Mouse (Mus musculus) ES-E14 (cell line): ENCODE results near the gene Npy4r. TPM values are rescaled to one million over a fixed set of nuclear protein-coding genes. Genes with fewer than 3 reads are reported as not detected.

Experiments used
- DNase-seq: peaks from one replicate; pipeline ENCODE4 v3.0.0-alpha.2; 2013; ENCODE audit warnings: low read depth, low spot score
- H3K27ac ChIP-seq: 2 replicates; pipeline ENCODE4 v1.5.1; 2012; ENCODE audit warnings: low read depth, mild to moderate bottlenecking, low read length, moderate library complexity, mixed read lengths; ENCODE audit not compliant: poor library complexity, insufficient read depth, severe bottlenecking
- H3K36me3 ChIP-seq: 2 replicates; pipeline ENCODE4 v1.6.1; 2012; ENCODE audit warnings: mild to moderate bottlenecking, low read length, moderate library complexity, mixed read lengths; ENCODE audit not compliant: control insufficient read depth, poor library complexity, insufficient read depth, severe bottlenecking
- H3K4me1 ChIP-seq, 2 experiments: fragments of 150-350 bp in 1 of 2; sonication (generic) in 1 of 2; 2 replicates each; pipeline ENCODE4 v1.6.1; 2012; ENCODE audit warnings: low read length in 2 of 2, mild to moderate bottlenecking in 1 of 2, mixed read lengths in 1 of 2; ENCODE audit not compliant: control insufficient read depth in 2 of 2, insufficient read depth in 2 of 2, poor library complexity in 1 of 2
- H3K4me3 ChIP-seq, 2 experiments: fragments of 150-350 bp in 1 of 2; sonication (generic) in 1 of 2; 2 replicates each; pipeline ENCODE4 v1.5.1; 2012; ENCODE audit warnings: low read length in 2 of 2, low read depth in 1 of 2, mild to moderate bottlenecking in 1 of 2, mixed read lengths in 1 of 2; ENCODE audit not compliant: insufficient read depth in 1 of 2, poor library complexity in 1 of 2, severe bottlenecking in 1 of 2
- H3K9ac ChIP-seq: 2 replicates; pipeline ENCODE4 v1.6.1; 2012; ENCODE audit warnings: low read depth, mild to moderate bottlenecking, low read length, mixed read lengths; ENCODE audit not compliant: poor library complexity, insufficient read depth, severe bottlenecking
- H3K9me3 ChIP-seq: fragments of 150-350 bp; sonication (generic); 2 replicates; pipeline ENCODE4 v1.6.1; 2012; ENCODE audit warnings: low read depth, mild to moderate bottlenecking, low read length; ENCODE audit not compliant: control insufficient read depth, insufficient read depth
- CHD2 ChIP-seq: IDR thresholded peaks from 2 replicates; pipeline ENCODE4 v1.6.1; 2014; ENCODE audit warnings: mild to moderate bottlenecking, low read depth, low read length, inconsistent platforms
- HCFC1 ChIP-seq: IDR thresholded peaks from 2 replicates; pipeline ENCODE4 v1.6.1; 2012; ENCODE audit warnings: low read length, inconsistent platforms, borderline replicate concordance; ENCODE audit not compliant: insufficient read depth
- MAFK ChIP-seq: IDR thresholded peaks from 2 replicates; pipeline ENCODE4 v1.6.1; 2014; ENCODE audit warnings: mild to moderate bottlenecking, low read depth, low read length, inconsistent platforms; ENCODE audit not compliant: insufficient read depth
- ZC3H11A ChIP-seq: IDR thresholded peaks from 2 replicates; pipeline ENCODE4 v1.6.1; 2012; ENCODE audit warnings: low read depth, mild to moderate bottlenecking, inconsistent platforms, low read length, borderline replicate concordance
- ZNF384 ChIP-seq: IDR thresholded peaks from 2 replicates; pipeline ENCODE4 v1.6.1; 2012; ENCODE audit warnings: low read depth, low read length, inconsistent platforms
- in situ Hi-C, 2 experiments: fragments of 600-800 bp; cut with MboI; formaldehyde crosslinking; loops; one replicate each; pipeline ENCODE4 v1.15.1; 2025; ENCODE audit warnings: low sequenced_read_pairs in 2 of 2, inconsistent platforms in 1 of 2; ENCODE audit not compliant: unreplicated experiment in 2 of 2
- total RNA-seq: library from RNA; depleted of rRNA; stranded (reverse); fragments of 300-350 nt; gene quantifications from 2 replicates; pipeline ENCODE4 v1.2.3, GENCODE M21; 2012

Npy4r gene
- total RNA-seq, 1 experiment = 0.45 TPM

DNA sequence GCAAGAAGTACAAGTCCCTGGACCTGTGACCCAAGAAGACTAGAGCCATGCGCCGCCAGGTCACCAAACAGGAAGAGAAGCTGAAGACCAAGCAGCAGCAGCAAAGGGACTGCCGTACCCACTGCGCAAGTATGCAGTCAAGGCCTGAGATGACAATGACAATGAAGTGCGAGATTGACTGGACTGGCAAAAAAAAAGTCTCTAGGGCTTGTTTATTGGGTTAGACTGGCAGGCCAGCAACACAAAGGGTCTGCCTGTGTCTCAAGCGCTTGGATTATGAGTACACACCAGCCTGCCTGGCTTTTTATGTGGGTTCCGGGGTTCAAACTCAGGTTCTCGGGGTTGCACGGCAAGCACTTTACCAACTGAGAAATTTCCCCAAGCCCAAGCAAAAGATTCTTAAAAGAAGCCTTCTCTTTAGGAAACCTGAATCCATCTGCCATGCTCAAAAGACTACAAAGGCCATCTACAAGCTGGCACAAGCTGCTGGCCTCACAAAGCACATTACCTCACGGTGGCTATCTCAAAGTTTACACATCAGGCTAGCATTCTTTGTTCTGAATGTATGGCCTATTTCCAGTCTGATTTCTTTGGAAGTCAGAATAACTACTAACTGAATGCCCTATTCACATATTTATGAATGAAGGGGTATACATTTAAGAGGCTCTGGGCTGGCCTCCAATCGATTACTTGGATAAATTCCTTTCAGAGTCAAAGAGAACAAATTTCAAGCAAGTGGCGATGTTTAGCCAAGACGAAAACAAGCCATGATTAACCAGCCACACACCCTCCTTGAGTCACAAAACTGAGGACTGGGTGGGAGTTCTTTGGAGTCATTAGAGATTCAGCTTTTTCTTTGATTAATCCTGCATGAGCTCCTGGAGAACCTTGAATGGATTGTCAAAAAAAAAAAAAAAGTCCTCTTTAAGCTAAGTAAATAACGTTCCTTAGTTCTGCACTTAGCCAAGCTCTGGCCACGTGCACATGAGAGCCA, 12.3 kb downstream of the Npy4r start:
- Histone ChIP-seq H3K27ac (no peak overlapping the region), H3K36me3 (no peaks in the 10 kb centered on the region), H3K9ac (no peak overlapping the region), H3K4me3 (no peak overlapping the region), H3K9me3 (no peaks in the 10 kb centered on the region), H3K4me1 (no peaks in the 10 kb centered on the region)
- in situ Hi-C loops = no loop called here
- TF ChIP-seq ZC3H11A = no peak
- TF ChIP-seq HCFC1 = no peak
- no peak for TF ChIP-seq CHD2
- no peak for TF ChIP-seq MAFK
- TF ChIP-seq ZNF384 = no peak
- no peak for DNase-seq

DNA sequence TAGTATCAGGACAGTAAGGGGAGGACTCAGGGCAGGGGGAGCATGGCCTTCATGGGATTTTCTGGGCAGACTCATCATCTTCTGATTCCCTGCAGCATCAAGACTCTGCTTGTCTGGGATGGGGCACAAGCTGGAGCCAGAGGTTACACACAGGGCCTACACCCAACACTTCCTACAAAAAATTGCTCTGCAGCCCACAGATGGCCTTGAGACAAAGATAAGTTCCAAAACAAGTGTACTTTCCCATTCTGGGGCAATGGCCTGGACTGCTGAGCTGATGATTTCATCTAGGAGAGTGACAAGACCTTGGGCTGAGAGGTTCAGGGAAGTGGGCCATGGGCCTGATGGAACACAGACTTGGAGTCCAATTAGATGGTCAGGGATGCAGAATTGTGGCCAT, 16.9 kb downstream of the Npy4r start:
- no peaks in the 10 kb centered on the region for H3K4me1 ChIP-seq
- no peak overlapping the region for H3K4me3 ChIP-seq
- no peaks in the 10 kb centered on the region for H3K9me3 ChIP-seq
- TF ChIP-seq MAFK = no peak
- TF ChIP-seq HCFC1 = no peak
- no peak for TF ChIP-seq ZNF384
- TF ChIP-seq ZC3H11A = no peak
- no peak overlapping the region for H3K9ac ChIP-seq
- in situ Hi-C loops = no loop called here
- H3K36me3 ChIP-seq = no peaks in the 10 kb centered on the region
- no peak for DNase-seq
- H3K27ac ChIP-seq = no peak overlapping the region

DNA sequence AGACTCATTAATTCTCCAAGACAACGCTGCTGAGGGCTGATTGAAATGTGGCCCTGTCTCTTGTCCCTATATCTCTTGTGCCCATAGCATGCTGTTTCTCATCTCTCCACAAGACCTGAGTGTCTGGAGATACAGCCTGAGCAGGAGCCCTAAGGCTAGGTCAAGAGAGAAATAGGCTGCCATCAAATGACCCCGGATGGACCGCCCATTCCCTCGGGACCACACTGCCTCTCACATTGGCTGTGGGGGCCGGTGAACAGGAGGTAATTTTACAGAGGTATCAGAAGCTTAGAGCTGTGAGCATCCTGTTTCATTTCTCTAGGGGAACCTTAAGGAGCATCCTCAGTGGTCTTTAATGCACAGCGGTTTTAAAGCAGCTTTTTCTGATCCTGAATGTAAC, 21.1 kb downstream of the Npy4r start:
- in situ Hi-C loops = no loop called here
- H3K4me1 ChIP-seq = no peaks in the 10 kb centered on the region
- H3K9ac ChIP-seq = no peak overlapping the region
- H3K27ac ChIP-seq = no peak overlapping the region
- DNase-seq = no peak
- H3K9me3 ChIP-seq = no peaks in the 10 kb centered on the region
- TF ChIP-seq ZC3H11A (no peak), MAFK (no peak), HCFC1 (no peak), ZNF384 (no peak), CHD2 (no peak)
- no peaks in the 10 kb centered on the region for H3K36me3 ChIP-seq
- no peak overlapping the region for H3K4me3 ChIP-seq

- TF ChIP-seq ZNF384 (no peak), CHD2 (no peak), MAFK (no peak), ZC3H11A (no peak), HCFC1 (no peak)
- H3K27ac ChIP-seq = no peak overlapping the region
- no peaks in the 10 kb centered on the region for H3K4me1 ChIP-seq
- H3K36me3 ChIP-seq = no peaks in the 10 kb centered on the region
- H3K4me3 ChIP-seq = no peak overlapping the region
- no peak for DNase-seq
- no peak overlapping the region for H3K9ac ChIP-seq
- H3K9me3 ChIP-seq = no peaks in the 10 kb centered on the region
- in situ Hi-C loops = no loop called here
Observed at GRCm38 (mm10) chr14:34121691-34122090, 30.6 kb downstream of the Npy4r start.

- in situ Hi-C loops = no loop called here
- H3K4me3 ChIP-seq = no peak overlapping the region
- H3K9ac ChIP-seq = no peak overlapping the region
- DNase-seq = no peak
- H3K27ac ChIP-seq = no peak overlapping the region
- no peaks in the 10 kb centered on the region for H3K36me3 ChIP-seq
- H3K9me3 ChIP-seq = no peaks in the 10 kb centered on the region
- TF ChIP-seq ZNF384 (no peak), CHD2 (no peak), ZC3H11A (no peak), HCFC1 (no peak), MAFK (no peak)
- H3K4me1 ChIP-seq = no peaks in the 10 kb centered on the region
Observed at GRCm38 (mm10) chr14:34120923-34121351, 31.4 kb downstream of the Npy4r start.
